Mouse (Mus musculus) liver, embryonic 14.5 days (tissue): ENCODE measurements around the gene Optc.

Source experiments
- CTCF ChIP-seq: IDR thresholded peaks from 2 replicates; pipeline ENCODE4 v1.5.1; 2016; ENCODE audit warnings: antibody characterized with exemption, low read depth, control low read depth
- EP300 ChIP-seq: IDR thresholded peaks from 2 replicates; pipeline ENCODE4 v1.6.1; 2016; ENCODE audit warnings: antibody characterized with exemption, low read depth

GRCm38 (mm10) chr1:133873086-133873813, 34.5 kb downstream of the Optc start:
- TF ChIP-seq CTCF = no peak
- no peak for TF ChIP-seq EP300
